Mouse (Mus musculus) urinary bladder, postnatal 10 days (tissue): ENCODE measurements at regions not wholly inside any gene's neighbourhood (a gene's known extent, or its start where the extent isn't known, plus 50 kb on each side); places are given as distances from the start of the nearest gene placed in this dataset.

ENCODE experiments used
- DNase-seq: peaks from one replicate; pipeline ENCODE4 v3.0.0; 2022; ENCODE audit warnings: low spot score

- DNase-seq: no peak
These were observed 167.2 kb upstream of the Cxcl12 start for GRCm38 (mm10) chr6:117000951-117001725.

GRCm38 (mm10) chr6:117012621-117013020 lies 155.7 kb upstream of the Cxcl12 start:
- DNase-seq: no peak

- DNase-seq: no peak
These were observed 152.9 kb upstream of the Cxcl12 start for GRCm38 (mm10) chr6:117015461-117015860.

GRCm38 (mm10) chr6:117021851-117022250 lies 146.5 kb upstream of the Cxcl12 start:
- no peak for DNase-seq

GRCm38 (mm10) chr6:117032042-117032746 lies 136.1 kb upstream of the Cxcl12 start:
- no peak for DNase-seq

GRCm38 (mm10) chr6:117043744-117044143 lies 124.6 kb upstream of the Cxcl12 start:
- no peak for DNase-seq

GRCm38 (mm10) chr6:117049459-117050010 lies 118.8 kb upstream of the Cxcl12 start:
- DNase-seq: no peak

- no peak for DNase-seq
These were observed 107.6 kb upstream of the Cxcl12 start for GRCm38 (mm10) chr6:117060688-117061087.

- no peak for DNase-seq
These were observed 100.6 kb upstream of the Cxcl12 start for GRCm38 (mm10) chr6:117067541-117068305.

GRCm38 (mm10) chr6:117071311-117071710 lies 97.0 kb upstream of the Cxcl12 start:
- DNase-seq: no peak

- no peak for DNase-seq
These were observed 96.5 kb upstream of the Cxcl12 start for GRCm38 (mm10) chr6:117071857-117072256.

- no peak for DNase-seq
These were observed 88.8 kb upstream of the Cxcl12 start for GRCm38 (mm10) chr6:117079500-117079899.

- no peak for DNase-seq
These were observed 87.4 kb upstream of the Cxcl12 start for GRCm38 (mm10) chr6:117080973-117081372.

GRCm38 (mm10) chr6:117084211-117084610 lies 84.1 kb upstream of the Cxcl12 start:
- DNase-seq: no peak

- DNase-seq: no peak
These were observed 83.4 kb upstream of the Cxcl12 start for GRCm38 (mm10) chr6:117084833-117085500.

GRCm38 (mm10) chr6:117094742-117095141 lies 73.6 kb upstream of the Cxcl12 start:
- DNase-seq: no peak

GRCm38 (mm10) chr6:117099871-117100270 lies 68.5 kb upstream of the Cxcl12 start:
- DNase-seq: no peak

GRCm38 (mm10) chr6:117102693-117103092 lies 65.6 kb upstream of the Cxcl12 start:
- DNase-seq: no peak

- no peak for DNase-seq
These were observed 64.3 kb upstream of the Cxcl12 start for GRCm38 (mm10) chr6:117104047-117104446.

GRCm38 (mm10) chr6:117104463-117104862 lies 63.9 kb upstream of the Cxcl12 start:
- no peak for DNase-seq

GRCm38 (mm10) chr6:117105182-117105589 lies 63.1 kb upstream of the Cxcl12 start:
- no peak for DNase-seq

- no peak for DNase-seq
These were observed 58.0 kb upstream of the Cxcl12 start for GRCm38 (mm10) chr6:117110291-117110690.
